Mouse (Mus musculus) CH12.LX (cell line): ENCODE measurements around the gene Mup7. TPM values are rescaled to one million over a fixed set of nuclear protein-coding genes. Genes with fewer than 3 reads are reported as not detected.
"Not testable (repeated sequence)": the region's sequence is repeated elsewhere in the genome, so short reads cannot be mapped to it uniquely, and the experiment has no call there.

Source experiments
- DNase-seq: peaks from one replicate; pipeline ENCODE4 v3.0.0-alpha.2; 2013; ENCODE audit errors: extremely low read depth
- H3K27ac ChIP-seq: 2 replicates; pipeline ENCODE4 v1.5.1; 2012; ENCODE audit warnings: low read depth, mild to moderate bottlenecking, control low read depth, moderate library complexity; ENCODE audit not compliant: insufficient read depth
- H3K27me3 ChIP-seq: replicated peaks from 2 replicates; pipeline ENCODE3; 2012; ENCODE audit warnings: inconsistent platforms
- H3K36me3 ChIP-seq, 2 experiments: replicated peaks in 1 of 2; 2 replicates each; pipeline versions ENCODE3 to v1.6.1; 2012; ENCODE audit warnings: inconsistent platforms in 1 of 2, low read length in 1 of 2, mild to moderate bottlenecking in 1 of 2, mixed read lengths in 1 of 2, moderate library complexity in 1 of 2; ENCODE audit not compliant: control insufficient read depth in 1 of 2, insufficient read depth in 1 of 2
- H3K4me1 ChIP-seq, 2 experiments: 2 replicates each; pipeline ENCODE4 v1.6.1; 2012; ENCODE audit warnings: inconsistent platforms in 1 of 2, moderate library complexity in 1 of 2; ENCODE audit not compliant: insufficient read depth in 2 of 2, control insufficient read depth in 1 of 2
- H3K4me2 ChIP-seq: 2 replicates; pipeline ENCODE4 v1.6.1; 2012; ENCODE audit warnings: low read depth, mild to moderate bottlenecking, control low read depth; ENCODE audit not compliant: poor library complexity, insufficient read depth, severe bottlenecking
- H3K4me3 ChIP-seq, 3 experiments: fragments of 150-350 bp in 1 of 3; sonication (generic) in 1 of 3; replicated peaks in 1 of 3; 2 replicates each; pipeline versions ENCODE3 to v1.5.1; 2011 to 2012; ENCODE audit warnings: low read depth in 2 of 3, low read length in 2 of 3, mild to moderate bottlenecking in 2 of 3, moderate library complexity in 2 of 3, control low read depth in 1 of 3, improper control_type of control experiment in 1 of 3, inconsistent platforms in 1 of 3, mixed read lengths in 1 of 3; ENCODE audit not compliant: poor library complexity in 1 of 3
- H3K79me2 ChIP-seq: replicated peaks from 2 replicates; pipeline ENCODE4 v1.6.1; 2012; ENCODE audit warnings: mild to moderate bottlenecking, moderate library complexity; ENCODE audit not compliant: control insufficient read depth, poor library complexity, insufficient read depth, severe bottlenecking; ENCODE audit errors: extremely low read depth
- H3K9ac ChIP-seq: 2 replicates; pipeline ENCODE4 v1.6.1; 2012; ENCODE audit warnings: low read depth, mild to moderate bottlenecking, control low read depth, moderate library complexity; ENCODE audit not compliant: insufficient read depth
- H3K9me3 ChIP-seq: replicated peaks from 2 replicates; pipeline ENCODE3; 2012; ENCODE audit warnings: low read length, inconsistent platforms, mixed read lengths
- dilution Hi-C: fragments of 300-500 bp; cut with MboI; formaldehyde crosslinking; loops from 2 replicates; pipeline ENCODE4 v1.14.3; 2020; ENCODE audit warnings: low sequenced_read_pairs; ENCODE audit not compliant: extremely low pct_unique_long_range_greater_than_20kb, extremely low pct_ligation_motif_present
- in situ Hi-C: fragments of 300-500 bp; cut with MboI; formaldehyde crosslinking; loops from 3 replicates; pipeline ENCODE4 v1.14.3; 2019; ENCODE audit warnings: low sequenced_read_pairs, low pct_ligation_motif_present, low pct_unique_long_range_greater_than_20kb, mixed read lengths
- polyA plus RNA-seq: library from polyadenylated mRNA; unstranded; fragments of >175 nt; gene quantifications from 2 replicates; pipeline ENCODE4 v1.2.1, GENCODE M21; 2012; ENCODE audit warnings: low read depth; ENCODE audit not compliant: insufficient read length
- total RNA-seq, 2 experiments: library from RNA; depleted of rRNA; stranded (reverse); fragments of 300-350 nt in 1 of 2; fragments of >200 nt in 1 of 2; gene quantifications; 2 replicates each; pipeline ENCODE4 v1.2.3; 2012 to 2014

The Mup7 gene
- total RNA-seq (2012; rRNA removed), result not detected in 2 replicates
- not detected in 2 replicates for total RNA-seq (2014; rRNA removed)
- polyA plus RNA-seq, result not detected in 2 replicates

- H3K79me2 ChIP-seq, H3K9ac ChIP-seq, H3K4me1 ChIP-seq, dilution Hi-C loops, in situ Hi-C loops, H3K27ac ChIP-seq, H3K36me3 ChIP-seq, H3K4me3 ChIP-seq, DNase-seq, H3K27me3 ChIP-seq, H3K9me3 ChIP-seq, H3K4me2 ChIP-seq: not testable (repeated sequence)
Observed at GRCm38 (mm10) chr4:60070375-60070774, at the start of gene Mup7. TSS of gene Mup7 (minus strand) at chr4:60070475.

GRCm38 (mm10) chr4:60079865-60080264 is 9.6 kb upstream of the Mup7 start:
- H3K4me3 ChIP-seq, dilution Hi-C loops, H3K27ac ChIP-seq, H3K4me2 ChIP-seq, DNase-seq, H3K9me3 ChIP-seq, H3K27me3 ChIP-seq, H3K9ac ChIP-seq, H3K79me2 ChIP-seq, in situ Hi-C loops, H3K4me1 ChIP-seq, H3K36me3 ChIP-seq: not testable (repeated sequence)

GRCm38 (mm10) chr4:60029334-60030111 is 40.8 kb downstream of the Mup7 start:
- in situ Hi-C loops, result not testable (repeated sequence)

GRCm38 (mm10) chr4:60020141-60020540 is 50.1 kb downstream of the Mup7 start:
- H3K4me3 ChIP-seq, H3K79me2 ChIP-seq, H3K9ac ChIP-seq, H3K9me3 ChIP-seq, H3K4me1 ChIP-seq, H3K27ac ChIP-seq, dilution Hi-C loops, H3K27me3 ChIP-seq, in situ Hi-C loops, H3K36me3 ChIP-seq: not testable (repeated sequence)
- DNase-seq, result peak; percentile 32
- H3K4me2 ChIP-seq, result peak overlapping the region; percentile 71

More at GRCm38 (mm10) chr4:60029334-60030111, 40.8 kb downstream of the Mup7 start:
- DNase-seq, dilution Hi-C loops, H3K27me3 ChIP-seq, H3K4me1 ChIP-seq, H3K9ac ChIP-seq, H3K36me3 ChIP-seq, H3K4me2 ChIP-seq, H3K79me2 ChIP-seq, H3K27ac ChIP-seq, H3K4me3 ChIP-seq, H3K9me3 ChIP-seq: not testable (repeated sequence)

Other genes with a start within 250 kb of the Mup7 start
- not detected in 2 replicates for gene Slc46a2, start 155.4 kb downstream of the Mup7 start, total RNA-seq (2012; rRNA removed)
- not detected in 2 replicates for gene Slc46a2, start 155.4 kb downstream of the Mup7 start, total RNA-seq (2014; rRNA removed)
- not detected in 2 replicates for gene Slc46a2, start 155.4 kb downstream of the Mup7 start, polyA plus RNA-seq
- gene Mup4, start 109.8 kb downstream of the Mup7 start, total RNA-seq (2012; rRNA removed), result not detected in 2 replicates
- not detected in 2 replicates for gene Mup4, start 109.8 kb downstream of the Mup7 start, total RNA-seq (2014; rRNA removed)
- not detected in 2 replicates for gene Mup4, start 109.8 kb downstream of the Mup7 start, polyA plus RNA-seq
- not detected in 2 replicates for gene Mup6, start 106.2 kb downstream of the Mup7 start, total RNA-seq (2012; rRNA removed)
- not detected in 2 replicates for gene Mup6, start 106.2 kb downstream of the Mup7 start, total RNA-seq (2014; rRNA removed)
- not detected in 2 replicates for gene Mup6, start 106.2 kb downstream of the Mup7 start, polyA plus RNA-seq
- not detected in 2 replicates for gene Mup2, start 83.8 kb upstream of the Mup7 start, total RNA-seq (2012; rRNA removed)
- gene Mup2, start 83.8 kb upstream of the Mup7 start, total RNA-seq (2014; rRNA removed), result not detected in 2 replicates
- gene Mup2, start 83.8 kb upstream of the Mup7 start, polyA plus RNA-seq, result not detected in 2 replicates
- not detected in 2 replicates for gene Mup8, start 152.1 kb upstream of the Mup7 start, total RNA-seq (2012; rRNA removed)
- not detected in 2 replicates for gene Mup8, start 152.1 kb upstream of the Mup7 start, total RNA-seq (2014; rRNA removed)
- gene Mup8, start 152.1 kb upstream of the Mup7 start, polyA plus RNA-seq, result not detected in 2 replicates